Comparison of ENCODE assay signal across 8 mouse cellular contexts in genomic region chrX:166773408-166773854, GRCm38 (mm10).
DNase-seq lines count a peak whose midpoint lies in the region; ATAC-seq lines count a peak whose summit lies in the region.

No protein-coding gene starts in this region.

- WGBS in heart, embryonic 11.5 days (ENCODE audit: insufficient replicate concordance): 13% methylated on average over 6 of the region's 6 CpGs
- WGBS in forebrain, embryonic 13.5 days: 10% methylated on average over 6 of the region's 6 CpGs

- H3K36me3 ChIP-seq in heart, embryonic 11.5 days (ENCODE audit: control insufficient read depth, insufficient read depth, low read length): no peaks in the 10 kb centered on the region
- no peaks in the 10 kb centered on the region for H3K36me3 ChIP-seq in forebrain, embryonic 13.5 days (ENCODE audit: poor library complexity, severe bottlenecking)

- no peaks in the 10 kb centered on the region for H3K27me3 ChIP-seq in heart, embryonic 11.5 days (ENCODE audit: control insufficient read depth, insufficient read depth, low read length)
- H3K27me3 ChIP-seq in forebrain, embryonic 13.5 days: peaks cover 8% of the 10 kb centered on the region; the same call in 1 of the 2 replicates

- H3K4me2 ChIP-seq in heart, embryonic 11.5 days: no peak overlapping the region
- H3K4me2 ChIP-seq in forebrain, embryonic 13.5 days: no peak overlapping the region

- no peak overlapping the region for H3K9ac ChIP-seq in heart, embryonic 11.5 days (ENCODE audit: low read depth, low read length)
- no peak overlapping the region for H3K9ac ChIP-seq in forebrain, embryonic 13.5 days

- H3K9me3 ChIP-seq in heart, embryonic 11.5 days (replicated peaks; ENCODE audit: control insufficient read depth, low read length): no peaks in the 10 kb centered on the region
- no peaks in the 10 kb centered on the region for H3K9me3 ChIP-seq in forebrain, embryonic 13.5 days (replicated peaks)

- no peak for ATAC-seq in heart, embryonic 11.5 days (replicated peaks; ENCODE audit: insufficient number of reproducible peaks, low FRiP score, low TSS enrichment)
- 0 out of 2 replicates have a peak, but pooled peaks have one; percentile 33 for ATAC-seq in forebrain, embryonic 13.5 days
- ATAC-seq in megakaryocyte progenitor cell, adult 5-6 weeks (replicated peaks; ENCODE audit: poor library complexity): peak; percentile 84
- no peak for ATAC-seq in frontal cortex, adult (ENCODE audit: low TSS enrichment)

- H3K27ac ChIP-seq in heart, embryonic 11.5 days (ENCODE audit: low read depth, low read length): no peak overlapping the region
- H3K27ac ChIP-seq in forebrain, embryonic 13.5 days: no peak overlapping the region

- no peaks in the 10 kb centered on the region for H3K4me1 ChIP-seq in heart, embryonic 11.5 days (ENCODE audit: control insufficient read depth, insufficient read depth, low read length)
- H3K4me1 ChIP-seq in forebrain, embryonic 13.5 days: no peaks in the 10 kb centered on the region

- no peak overlapping the region for H3K4me3 ChIP-seq in heart, embryonic 11.5 days (ENCODE audit: low read depth, low read length)
- no peak overlapping the region for H3K4me3 ChIP-seq in forebrain, embryonic 13.5 days

- DNase-seq in heart, adult 18-20 months: peak; percentile 9 to 12
- DNase-seq in ES-CJ7 (ENCODE audit: low read depth, low spot score): peak; percentile 15
- DNase-seq in layer of hippocampus, postnatal 36 days: no peak
- DNase-seq in thymus, postnatal 0 days (ENCODE audit: low spot score): no peak

Comparison
In these comparisons a context has a peak if more than half of its experiments do, and no peak if none do; other contexts are left out.
1. DNase-seq: peak in heart, adult 18-20 months (2 of 2) and ES-CJ7 (single experiment); none in layer of hippocampus, postnatal 36 days (0 of 2) and thymus, postnatal 0 days (single experiment).
2. ATAC-seq: peak in forebrain, embryonic 13.5 days (single experiment) and megakaryocyte progenitor cell, adult 5-6 weeks (single experiment); none in heart, embryonic 11.5 days (single experiment) and frontal cortex, adult (single experiment).